Mouse (Mus musculus): Measurements from ENCODE around the gene Arel1. TPM values are rescaled to one million over a fixed set of nuclear protein-coding genes. Genes with fewer than 3 reads are reported as not detected.
A peak's percentile ranks its signal among the peaks of the same experiment; 100 is the strongest.

The Arel1 gene
- total RNA-seq, 2 experiments from 2014 or later = 38.1 to 48.5 TPM

DNA sequence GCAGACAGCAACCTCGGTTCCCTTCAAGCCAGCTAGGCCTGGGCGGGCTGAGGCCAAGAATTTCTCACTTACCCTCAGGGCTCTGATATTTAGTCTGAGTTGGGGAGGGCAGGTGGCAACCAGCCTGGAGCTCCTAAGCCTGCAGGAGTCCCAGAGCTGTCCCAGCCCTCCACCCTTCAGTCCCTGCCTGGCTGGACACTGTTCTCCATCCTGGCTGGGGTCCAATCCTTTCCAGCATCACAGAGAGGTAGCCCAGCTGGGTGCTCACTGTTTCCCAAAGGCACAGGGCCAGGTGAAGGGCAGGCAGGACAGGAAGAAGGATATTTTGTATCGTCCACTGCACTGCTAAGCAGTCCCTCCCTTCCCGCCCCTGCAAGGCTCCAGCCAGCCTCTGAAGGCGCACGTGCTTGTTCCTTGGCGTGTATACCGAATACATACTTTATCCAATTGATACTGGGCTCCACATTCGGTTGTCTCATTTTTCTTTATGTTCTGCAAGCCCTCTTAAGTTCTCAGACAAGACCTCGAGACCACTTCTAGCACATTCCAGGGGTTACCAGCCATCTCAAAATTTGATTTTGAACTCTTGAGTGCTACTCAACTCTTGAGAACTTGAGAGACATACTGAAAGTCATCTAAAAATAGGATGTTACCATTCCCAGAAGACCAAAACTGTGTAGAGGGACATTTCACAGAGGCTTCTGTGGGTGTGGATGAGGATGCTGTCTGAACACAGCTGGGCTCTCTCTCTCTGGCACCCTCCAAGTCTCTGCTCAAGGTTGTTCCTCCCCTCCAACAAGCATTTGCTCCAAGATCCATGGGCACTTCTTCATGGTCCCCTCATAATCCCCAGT lies 62.8 kb downstream of the Arel1 start:
- peak; percentile 81 to 82 for DNase-seq
- intact Hi-C loops (cut with DNase I) = no loop called here

DNA sequence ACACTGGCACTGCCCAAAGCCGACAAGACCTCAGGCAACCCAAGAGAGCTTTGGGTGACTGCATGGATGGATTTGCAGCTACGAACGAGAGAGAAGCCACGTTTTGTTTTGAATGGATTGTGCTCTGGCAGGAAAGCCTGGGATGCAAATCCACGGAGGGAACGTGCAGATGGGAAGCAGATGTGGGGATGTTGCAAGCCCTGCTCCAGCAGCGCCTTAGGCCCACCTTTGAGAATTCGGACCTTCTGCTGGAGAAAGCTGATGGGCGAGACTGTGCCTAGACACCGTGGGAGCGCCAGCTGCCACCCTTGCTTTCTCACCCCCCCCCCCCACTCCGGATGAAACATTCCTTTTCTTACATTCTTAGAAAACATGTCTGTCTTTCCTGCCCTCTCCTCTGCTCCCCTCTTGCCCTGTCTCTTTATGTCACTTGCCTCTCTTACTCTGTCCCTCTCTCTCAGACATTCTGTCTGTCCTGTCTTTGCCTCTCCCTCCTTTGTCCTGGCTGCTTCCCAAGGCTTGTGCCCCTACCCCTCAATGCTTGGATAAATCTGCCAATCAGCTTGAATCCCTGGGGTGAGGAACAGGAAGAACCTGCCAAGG lies 63.6 kb downstream of the Arel1 start:
- intact Hi-C loops (cut with DNase I) = no loop called here
- DNase-seq = peak; percentile 39 to 49

DNA sequence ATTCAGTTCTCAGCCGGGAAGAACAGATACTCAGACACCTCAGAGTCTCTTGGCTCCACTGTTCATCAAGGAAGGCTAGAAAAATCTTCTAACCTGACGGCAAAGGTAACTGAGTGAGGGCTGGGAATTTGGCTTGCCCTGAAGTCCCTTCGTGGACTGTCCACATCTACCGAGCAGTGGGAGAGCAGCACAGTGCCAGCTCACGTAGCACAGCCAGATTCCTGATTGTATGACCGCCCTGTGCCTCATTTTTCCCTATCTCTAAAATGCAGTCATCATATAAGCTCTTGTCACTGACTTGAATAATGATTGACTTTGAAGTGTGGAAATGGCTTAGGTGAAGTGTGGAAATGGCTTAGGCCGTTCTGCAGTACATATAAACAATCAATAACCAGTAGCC lies 66.3 kb downstream of the Arel1 start:
- intact Hi-C loops (cut with DNase I) = no loop called here
- DNase-seq = no peak

GRCm38 (mm10) chr12:84900317-84900716 lies 70.4 kb downstream of the Arel1 start:
- DNase-seq = no peak
- intact Hi-C loops (cut with DNase I) = no loop called here

DNA sequence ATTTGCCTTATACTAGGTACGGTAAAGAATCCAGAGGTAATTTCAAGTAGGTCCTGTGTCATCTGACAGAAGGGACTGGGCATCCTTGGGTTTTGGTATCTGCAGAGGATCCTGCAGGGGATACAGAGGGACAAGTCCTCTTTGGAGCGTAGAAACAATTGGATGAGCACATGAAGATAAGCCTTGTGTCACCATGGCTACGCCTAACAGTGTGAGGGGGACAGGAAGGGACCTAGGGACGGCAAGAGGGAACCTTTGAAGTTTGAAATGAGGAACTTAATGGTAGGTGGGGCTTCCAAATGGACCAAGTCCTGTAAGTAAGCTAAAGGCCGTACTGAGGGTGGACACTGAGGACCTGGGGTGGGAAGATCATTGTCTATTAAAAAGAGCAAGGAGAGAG lies 73.4 kb downstream of the Arel1 start:
- DNase-seq = no peak
- intact Hi-C loops (cut with DNase I) = no loop called here

- DNase-seq = peak in 1 of 2 experiments; percentile 26
- intact Hi-C loops (cut with DNase I) = no loop called here
Measured at GRCm38 (mm10) chr12:84896235-84896634, 74.5 kb downstream of the Arel1 start.

DNA sequence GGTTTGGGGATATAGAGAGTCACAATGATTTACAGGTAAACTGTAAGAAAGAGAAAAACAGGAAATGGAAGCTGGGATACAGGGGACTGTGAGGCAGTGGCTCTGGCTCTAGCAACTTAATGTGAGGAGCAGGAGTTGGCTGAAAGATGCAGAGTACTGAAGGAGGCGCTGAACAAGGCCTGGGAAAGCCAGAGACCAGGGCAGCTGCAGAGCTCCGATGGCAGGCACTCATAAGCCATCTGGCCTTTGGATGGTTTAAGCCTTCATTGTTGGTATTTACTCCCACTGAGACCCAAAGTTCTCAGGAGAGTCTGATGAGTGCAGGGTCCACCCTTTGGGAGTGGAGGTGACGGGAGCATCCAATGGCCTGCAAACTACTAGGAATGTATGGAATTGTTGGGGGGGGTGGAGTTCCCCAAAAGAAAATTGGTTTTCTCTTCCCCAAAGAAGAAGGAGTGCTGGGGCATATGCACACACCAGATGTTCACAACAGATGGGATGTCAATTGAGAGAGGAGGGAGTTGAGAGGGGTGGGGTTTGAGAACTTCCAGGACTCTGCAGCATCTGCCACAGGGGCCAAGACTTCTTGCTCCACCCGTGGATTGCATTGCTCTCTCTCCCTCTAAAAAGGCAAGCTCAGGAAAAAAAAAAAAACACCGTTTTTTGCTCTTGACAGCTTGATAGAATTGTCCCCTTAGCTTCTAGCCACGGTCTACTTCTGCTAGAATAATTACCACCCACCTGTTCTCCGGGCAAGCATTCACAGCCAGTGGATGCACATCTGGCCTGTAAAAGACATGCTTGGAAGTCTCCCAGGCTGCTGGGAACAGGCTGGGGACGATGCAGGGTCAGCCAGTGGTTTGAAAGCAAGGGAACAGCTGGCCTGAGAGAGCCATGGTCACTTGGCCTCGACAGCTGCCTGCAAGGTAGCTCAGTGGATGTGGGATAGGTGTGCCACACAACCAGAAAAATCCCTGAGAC lies 76.8 kb downstream of the Arel1 start:
- peak; percentile 48 to 57 for DNase-seq
- intact Hi-C loops (cut with DNase I) = no loop called here

GRCm38 (mm10) chr12:84890289-84890688 lies 80.4 kb downstream of the Arel1 start:
- no peak for DNase-seq
- intact Hi-C loops (cut with DNase I) = no loop called here

GRCm38 (mm10) chr12:84885107-84885876 lies 85.4 kb downstream of the Arel1 start:
- DNase-seq = peak; percentile 68 to 71
- intact Hi-C loops (cut with DNase I) = no loop called here

GRCm38 (mm10) chr12:84884423-84885076 lies 86.2 kb downstream of the Arel1 start:
- intact Hi-C loops (cut with DNase I) = no loop called here
- peak; percentile 43 to 48 for DNase-seq

DNA sequence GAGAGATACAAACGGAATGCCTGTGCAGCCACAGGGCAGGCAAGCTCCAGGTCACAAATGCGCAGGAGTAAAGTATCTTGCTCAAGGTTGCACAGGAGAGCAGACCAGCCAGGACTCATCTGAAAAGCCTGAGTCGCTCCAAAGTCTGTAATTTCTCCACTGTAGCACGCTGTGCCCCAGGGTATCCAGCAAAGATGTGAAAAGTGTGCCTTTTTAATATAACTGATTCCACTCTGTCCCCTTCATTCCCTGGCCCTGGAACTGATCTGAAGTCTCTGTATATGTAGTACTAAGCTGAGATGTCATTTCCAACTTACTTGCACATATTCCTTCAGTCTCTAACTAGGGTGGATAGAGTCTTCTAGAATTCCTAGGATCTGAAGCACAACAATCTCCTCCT lies 87.9 kb downstream of the Arel1 start:
- no peak for DNase-seq
- intact Hi-C loops (cut with DNase I) = no loop called here

GRCm38 (mm10) chr12:84880091-84880490 lies 90.6 kb downstream of the Arel1 start:
- peak in 1 of 2 experiments; percentile 60 for DNase-seq
- intact Hi-C loops (cut with DNase I) = no loop called here

GRCm38 (mm10) chr12:84876481-84877121 lies 94.1 kb downstream of the Arel1 start, which contains the start of gene Ltbp2:
Gene Ltbp2 (minus strand): TSS chr12:84876532.
- peak; percentile 81 to 87 for DNase-seq
- intact Hi-C loops (cut with DNase I) = loop anchor here (5.0 kb wide), 2 partner anchors 89 to 96 kb away; partner anchors contain the start of genes Arel1 and Fcf1

DNA sequence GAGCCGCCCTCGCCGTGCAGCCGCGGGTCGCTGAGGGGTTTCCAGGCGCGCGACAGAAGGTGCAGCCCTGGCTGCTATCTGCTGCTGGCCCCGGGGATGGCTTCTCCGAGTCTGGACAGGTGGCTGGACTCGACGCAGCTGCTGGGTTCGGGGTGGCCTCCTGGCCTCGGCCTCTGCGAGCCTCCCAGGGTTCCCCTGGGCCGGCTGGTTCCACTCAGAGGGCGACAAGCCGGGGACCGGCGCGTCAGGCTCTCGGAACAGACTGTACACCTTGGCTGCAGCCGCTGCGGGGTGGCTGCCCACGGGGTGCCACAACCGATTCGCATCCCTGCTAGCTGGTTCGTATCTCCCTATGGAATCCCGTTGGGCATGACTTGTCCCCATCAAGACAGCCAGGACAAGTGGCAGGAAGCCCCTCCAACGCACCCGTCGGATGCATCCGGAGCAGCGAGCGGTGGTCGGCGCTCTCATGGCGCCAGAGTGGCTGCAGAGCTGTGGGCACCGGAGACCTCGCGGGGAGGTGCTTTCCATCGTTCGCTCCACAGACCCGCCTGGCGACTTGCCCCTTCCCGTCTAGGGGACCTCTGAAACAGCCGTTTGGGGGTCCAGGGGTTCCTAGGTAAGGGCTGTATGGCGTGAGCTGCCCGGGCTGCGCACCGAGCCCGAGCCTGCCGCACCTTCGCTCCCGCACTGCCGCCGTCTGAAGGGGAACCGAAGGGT lies 94.8 kb downstream of the Arel1 start:
- DNase-seq = peak in 1 of 2 experiments; percentile 34
- intact Hi-C loops (cut with DNase I) = loop anchor here (5.0 kb wide), 2 partner anchors 89 to 96 kb away; partner anchors contain the start of genes Arel1 and Fcf1

GRCm38 (mm10) chr12:84873434-84873833 lies 97.3 kb downstream of the Arel1 start:
- peak in 1 of 2 experiments; percentile 48 for DNase-seq
- intact Hi-C loops (cut with DNase I) = loop anchor here (5.0 kb wide), 2 partner anchors 159 to 194 kb away; no protein-coding TSS in a partner anchor

DNA sequence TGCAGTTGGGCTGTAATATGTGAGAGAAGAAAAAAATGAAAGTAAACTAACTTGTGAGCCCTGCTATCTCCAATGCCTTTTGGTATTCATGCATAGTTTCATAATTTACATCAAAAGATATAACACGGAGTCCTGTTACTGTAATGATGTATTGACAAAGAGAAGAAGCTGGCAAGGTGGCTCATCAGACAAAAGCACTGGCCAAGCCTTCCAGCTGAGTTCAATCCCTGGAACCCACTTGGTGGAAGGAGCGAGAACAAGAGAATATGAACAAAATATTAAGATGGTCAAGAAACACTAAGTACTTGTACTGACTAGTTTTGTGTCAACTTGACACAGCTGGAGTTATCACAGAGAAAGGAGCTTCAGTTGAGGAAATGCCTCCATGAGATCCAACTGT lies 98.4 kb downstream of the Arel1 start:
- no peak for DNase-seq
- intact Hi-C loops (cut with DNase I) = loop anchor here (5.0 kb wide), 2 partner anchors 160 to 195 kb away; no protein-coding TSS in a partner anchor
